Mouse (Mus musculus): Measurements from ENCODE around the gene Tbx4. TPM values are rescaled to one million over a fixed set of nuclear protein-coding genes. Genes with fewer than 3 reads are reported as not detected.

Tbx4 gene
- total and polyA plus RNA-seq, 3 experiments: not detected

GRCm38 (mm10) chr11:85913506-85913905 is 27.3 kb downstream of the Tbx4 start:
- TF ChIP-seq GATA2 (IDR thresholded peaks at IDR 0.05; ENCODE audit: borderline replicate concordance, low read depth, low read length) (no peak), POLR2AphosphoS5 (IDR thresholded peaks at IDR 0.05; ENCODE audit: insufficient replicate concordance, low read depth, low read length) (no peak), CTCF (IDR thresholded peaks at IDR 0.05; ENCODE audit: low read depth, low read length) (no peak), TAL1 (conservative IDR thresholded peaks at IDR 0.05; ENCODE audit: low read depth, low read length) (no peak), GATA1 (IDR thresholded peaks at IDR 0.05; ENCODE audit: borderline replicate concordance, low read length) (no peak)
- H3K9me3 ChIP-seq (replicated peaks): no peaks in the 10 kb centered on the region

GRCm38 (mm10) chr11:85917091-85917992 is 31.1 kb downstream of the Tbx4 start:
- Histone ChIP-seq H3K36me3 (replicated peaks) (no peaks in the 10 kb centered on the region), H3K4me1 (ENCODE audit: insufficient read depth, low read depth, low read length) (no peaks in the 10 kb centered on the region), H3K9me3 (replicated peaks) (no peaks in the 10 kb centered on the region), H3K27me3 (ENCODE audit: insufficient read depth, low read length) (peaks cover 19% of the 10 kb centered on the region; the same call in 1 of the 2 replicates), H3K4me3 (ENCODE audit: low read depth, low read length) (no peak overlapping the region)
- DNase-seq (ENCODE audit: low spot score) (no peak), ATAC-seq (ENCODE audit: extremely low read depth, insufficient number of reproducible peaks, low FRiP score, poor library complexity, severe bottlenecking) (no peak)
- TF ChIP-seq TAL1 (conservative IDR thresholded peaks at IDR 0.05; ENCODE audit: low read depth, low read length) (no peak), CTCF (IDR thresholded peaks at IDR 0.05; ENCODE audit: low read depth, low read length) (no peak), GATA2 (IDR thresholded peaks at IDR 0.05; ENCODE audit: borderline replicate concordance, low read depth, low read length) (no peak), POLR2AphosphoS5 (IDR thresholded peaks at IDR 0.05; ENCODE audit: insufficient replicate concordance, low read depth, low read length) (no peak), GATA1 (IDR thresholded peaks at IDR 0.05; ENCODE audit: borderline replicate concordance, low read length) (no peak)

More at GRCm38 (mm10) chr11:85913506-85913905, 27.3 kb downstream of the Tbx4 start:
- H3K27me3 ChIP-seq (ENCODE audit: insufficient read depth, low read length): peaks cover 33% of the 10 kb centered on the region
- no peaks in the 10 kb centered on the region for H3K36me3 ChIP-seq (replicated peaks)
- DNase-seq (ENCODE audit: low spot score): no peak
- H3K4me3 ChIP-seq (ENCODE audit: low read depth, low read length): no peak overlapping the region
- H3K4me1 ChIP-seq (ENCODE audit: insufficient read depth, low read depth, low read length): no peaks in the 10 kb centered on the region
- ATAC-seq (ENCODE audit: extremely low read depth, insufficient number of reproducible peaks, low FRiP score, poor library complexity, severe bottlenecking): no peak

- Histone ChIP-seq H3K9me3 (replicated peaks) (no peaks in the 10 kb centered on the region), H3K27me3 (ENCODE audit: insufficient read depth, low read length) (peaks cover 16% of the 10 kb centered on the region), H3K36me3 (replicated peaks) (no peaks in the 10 kb centered on the region), H3K4me1 (ENCODE audit: insufficient read depth, low read depth, low read length) (no peaks in the 10 kb centered on the region), H3K4me3 (ENCODE audit: low read depth, low read length) (no peak overlapping the region)
- no peak for DNase-seq (ENCODE audit: low spot score)
- no peak for ATAC-seq (ENCODE audit: extremely low read depth, insufficient number of reproducible peaks, low FRiP score, poor library complexity, severe bottlenecking)
- TF ChIP-seq TAL1 (conservative IDR thresholded peaks at IDR 0.05; ENCODE audit: low read depth, low read length) (no peak), CTCF (IDR thresholded peaks at IDR 0.05; ENCODE audit: low read depth, low read length) (no peak), GATA2 (IDR thresholded peaks at IDR 0.05; ENCODE audit: borderline replicate concordance, low read depth, low read length) (no peak), POLR2AphosphoS5 (IDR thresholded peaks at IDR 0.05; ENCODE audit: insufficient replicate concordance, low read depth, low read length) (no peak), GATA1 (IDR thresholded peaks at IDR 0.05; ENCODE audit: borderline replicate concordance, low read length) (no peak)
Measured at GRCm38 (mm10) chr11:85917993-85918325, 31.7 kb downstream of the Tbx4 start.

- Histone ChIP-seq H3K27me3 (ENCODE audit: insufficient read depth, low read length) (peaks cover 18% of the 10 kb centered on the region), H3K4me1 (ENCODE audit: insufficient read depth, low read depth, low read length) (no peaks in the 10 kb centered on the region), H3K4me3 (ENCODE audit: low read depth, low read length) (no peak overlapping the region), H3K36me3 (replicated peaks) (no peaks in the 10 kb centered on the region), H3K9me3 (replicated peaks) (no peaks in the 10 kb centered on the region)
- no peak for ATAC-seq (ENCODE audit: extremely low read depth, insufficient number of reproducible peaks, low FRiP score, poor library complexity, severe bottlenecking)
- TF ChIP-seq GATA2 (IDR thresholded peaks at IDR 0.05; ENCODE audit: borderline replicate concordance, low read depth, low read length): no peak
- TF ChIP-seq POLR2AphosphoS5 (IDR thresholded peaks at IDR 0.05; ENCODE audit: insufficient replicate concordance, low read depth, low read length): no peak
- no peak for TF ChIP-seq TAL1 (conservative IDR thresholded peaks at IDR 0.05; ENCODE audit: low read depth, low read length)
- no peak for DNase-seq (ENCODE audit: low spot score)
Measured at GRCm38 (mm10) chr11:85918388-85918940, 32.2 kb downstream of the Tbx4 start.

GRCm38 (mm10) chr11:85925294-85925743 is 39.1 kb downstream of the Tbx4 start:
- TF ChIP-seq CTCF (IDR thresholded peaks at IDR 0.05; ENCODE audit: low read depth, low read length) (no peak), GATA1 (IDR thresholded peaks at IDR 0.05; ENCODE audit: borderline replicate concordance, low read length) (no peak), POLR2AphosphoS5 (IDR thresholded peaks at IDR 0.05; ENCODE audit: insufficient replicate concordance, low read depth, low read length) (no peak), TAL1 (conservative IDR thresholded peaks at IDR 0.05; ENCODE audit: low read depth, low read length) (no peak), GATA2 (IDR thresholded peaks at IDR 0.05; ENCODE audit: borderline replicate concordance, low read depth, low read length) (no peak)
- no peaks in the 10 kb centered on the region for H3K9me3 ChIP-seq (replicated peaks)
- H3K27me3 ChIP-seq (ENCODE audit: insufficient read depth, low read length): peaks cover 11% of the 10 kb centered on the region
- ATAC-seq (ENCODE audit: extremely low read depth, insufficient number of reproducible peaks, low FRiP score, poor library complexity, severe bottlenecking) (no peak), DNase-seq (ENCODE audit: low spot score) (no peak)
- H3K4me1 ChIP-seq (ENCODE audit: insufficient read depth, low read depth, low read length): no peaks in the 10 kb centered on the region
- no peaks in the 10 kb centered on the region for H3K36me3 ChIP-seq (replicated peaks)
- H3K4me3 ChIP-seq (ENCODE audit: low read depth, low read length): no peak overlapping the region

GRCm38 (mm10) chr11:85926287-85926764 is 40.1 kb downstream of the Tbx4 start:
- Histone ChIP-seq H3K4me1 (ENCODE audit: insufficient read depth, low read depth, low read length) (no peaks in the 10 kb centered on the region), H3K4me3 (ENCODE audit: low read depth, low read length) (no peak overlapping the region), H3K36me3 (replicated peaks) (no peaks in the 10 kb centered on the region), H3K27me3 (ENCODE audit: insufficient read depth, low read length) (peaks cover 11% of the 10 kb centered on the region), H3K9me3 (replicated peaks) (no peaks in the 10 kb centered on the region)
- ATAC-seq (ENCODE audit: extremely low read depth, insufficient number of reproducible peaks, low FRiP score, poor library complexity, severe bottlenecking): no peak
- TF ChIP-seq GATA2 (IDR thresholded peaks at IDR 0.05; ENCODE audit: borderline replicate concordance, low read depth, low read length) (no peak), TAL1 (conservative IDR thresholded peaks at IDR 0.05; ENCODE audit: low read depth, low read length) (no peak), POLR2AphosphoS5 (IDR thresholded peaks at IDR 0.05; ENCODE audit: insufficient replicate concordance, low read depth, low read length) (no peak), CTCF (IDR thresholded peaks at IDR 0.05; ENCODE audit: low read depth, low read length) (no peak), GATA1 (IDR thresholded peaks at IDR 0.05; ENCODE audit: borderline replicate concordance, low read length) (no peak)
- no peak for DNase-seq (ENCODE audit: low spot score)

All from G1E (cell line).